Mouse (Mus musculus): ENCODE measurements around the gene Nhlrc2. TPM values are rescaled to one million over a fixed set of nuclear protein-coding genes. Genes with fewer than 3 reads are reported as not detected.
A peak's percentile ranks its signal among the peaks of the same experiment; 100 is the strongest.

The Nhlrc2 gene
- total RNA-seq, 2 experiments from 2014 or later, result 8.1 to 8.2 TPM

DNA sequence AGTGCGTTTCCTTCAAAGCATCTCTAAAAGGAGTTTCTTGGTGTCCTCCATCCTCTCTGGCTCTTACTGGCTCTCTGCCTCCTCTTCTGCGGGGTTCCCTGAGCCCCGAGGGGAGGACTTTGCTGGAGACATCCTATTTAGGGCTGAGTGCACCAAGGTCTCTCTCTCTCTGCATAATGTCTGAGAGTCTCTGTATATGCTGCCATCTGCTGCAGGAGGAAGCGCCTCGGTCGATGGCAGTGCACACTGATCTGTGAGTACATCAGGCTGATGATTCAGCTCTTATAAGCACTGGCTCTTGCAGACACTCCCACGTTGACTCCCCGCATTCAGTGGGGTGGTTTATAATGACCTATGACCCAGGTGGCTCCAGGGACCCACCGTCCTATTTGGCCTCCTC is 70.8 kb downstream of the Nhlrc2 start:
- DNase-seq (ENCODE audit: low spot score), result no peak

GRCm38 (mm10) chr19:56619546-56619945 is 71.5 kb downstream of the Nhlrc2 start:
- DNase-seq (ENCODE audit: low spot score), result no peak

DNA sequence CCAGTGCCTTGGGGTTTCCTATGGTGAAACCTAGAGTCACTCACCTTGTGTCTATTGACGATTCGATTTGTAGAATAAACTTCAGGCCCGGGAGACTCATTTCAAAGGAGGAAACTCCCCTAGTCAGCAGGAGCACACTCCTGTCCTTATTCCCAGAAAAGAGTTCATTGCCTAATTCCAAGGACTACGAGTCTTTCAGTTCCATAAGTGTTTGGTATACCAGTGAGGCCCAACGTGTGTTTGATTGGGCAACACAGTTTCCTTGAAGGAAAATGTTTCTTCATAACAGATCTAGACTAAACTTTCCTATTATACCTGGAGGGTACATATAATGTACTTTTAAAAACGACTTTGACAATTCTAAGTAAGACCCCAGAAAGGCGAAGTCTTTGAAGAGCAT is 73.8 kb downstream of the Nhlrc2 start:
- no peak for DNase-seq (ENCODE audit: low spot score)

- DNase-seq (ENCODE audit: low spot score), result no peak
Measured at GRCm38 (mm10) chr19:56627881-56628472, 79.9 kb downstream of the Nhlrc2 start.

DNA sequence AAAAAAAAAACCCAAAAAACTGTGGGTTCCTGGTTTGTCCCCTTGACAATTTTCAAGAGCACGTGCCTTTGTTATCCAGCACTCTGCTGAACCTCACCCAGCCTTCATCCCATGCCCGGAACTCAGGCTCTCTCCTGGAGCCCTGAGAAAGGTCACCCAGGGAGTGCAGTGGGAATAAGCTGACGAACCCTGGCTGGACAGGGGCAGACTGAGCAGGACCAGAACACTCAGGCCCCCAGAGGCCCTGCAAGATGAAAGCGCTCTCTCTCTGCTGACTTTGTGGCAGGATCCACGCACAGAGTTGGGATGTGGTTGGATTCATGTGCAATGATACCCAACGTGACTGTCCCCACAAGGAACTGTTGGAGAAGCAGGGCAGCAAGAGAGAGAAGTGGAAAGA is 81.6 kb downstream of the Nhlrc2 start:
- no peak for DNase-seq (ENCODE audit: low spot score)

GRCm38 (mm10) chr19:56631017-56631416 is 83.0 kb downstream of the Nhlrc2 start:
- peak; percentile 8 for DNase-seq (ENCODE audit: low spot score)

DNA sequence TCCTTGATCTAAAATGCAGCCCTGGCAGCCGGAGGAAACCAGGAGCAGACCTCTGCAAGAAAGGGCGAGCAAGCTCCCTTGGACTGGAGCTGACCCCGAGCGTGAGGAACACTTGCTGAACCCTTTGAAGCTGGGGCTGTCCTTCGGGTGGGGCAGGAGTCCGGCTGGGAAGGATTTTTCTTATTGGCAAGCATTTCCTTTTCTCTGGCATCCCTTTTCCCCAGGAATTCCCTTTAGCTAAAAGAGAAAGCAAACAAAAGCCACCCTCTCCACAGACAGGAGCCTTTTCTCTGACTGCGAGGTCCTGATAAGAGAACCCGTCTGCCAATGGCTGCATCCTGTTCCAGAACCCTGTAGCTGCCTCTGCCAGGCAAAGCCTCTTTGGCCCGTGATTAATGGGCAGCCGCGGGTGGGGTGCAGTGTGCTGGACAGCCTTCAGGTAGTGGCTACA is 83.4 kb downstream of the Nhlrc2 start:
- DNase-seq (ENCODE audit: low spot score), result no peak

DNA sequence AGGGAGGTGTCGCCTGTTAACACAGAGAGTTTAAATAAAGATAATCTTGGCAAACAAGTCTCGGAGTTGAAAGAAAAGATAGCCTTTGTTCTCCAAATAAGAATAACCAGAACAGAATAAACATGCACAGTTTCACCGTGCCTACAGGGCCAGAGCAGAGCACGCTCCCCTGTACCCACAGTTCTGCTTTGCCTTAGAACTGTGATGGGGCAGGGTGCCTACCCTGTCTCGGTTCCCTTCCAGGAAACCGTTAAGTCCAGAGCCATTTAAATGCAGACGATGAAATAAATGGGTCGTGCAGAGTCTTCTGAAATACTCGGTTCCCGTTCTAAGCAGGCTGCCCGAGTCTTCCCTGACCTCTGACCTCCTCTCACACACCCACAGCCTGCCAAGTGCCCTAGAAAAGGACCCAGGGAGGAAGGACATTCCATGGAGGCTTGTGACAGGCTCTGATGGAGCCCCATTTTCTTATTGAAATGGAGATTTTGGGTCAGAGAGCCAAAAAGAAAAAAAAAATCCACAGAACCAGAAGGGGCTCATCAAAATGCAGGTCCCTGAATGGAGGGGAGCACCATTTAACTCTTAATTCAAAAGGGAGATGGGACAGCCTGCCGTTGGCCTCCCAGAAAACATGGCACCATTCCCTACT is 89.1 kb downstream of the Nhlrc2 start:
- no peak for DNase-seq (ENCODE audit: low spot score)

DNA sequence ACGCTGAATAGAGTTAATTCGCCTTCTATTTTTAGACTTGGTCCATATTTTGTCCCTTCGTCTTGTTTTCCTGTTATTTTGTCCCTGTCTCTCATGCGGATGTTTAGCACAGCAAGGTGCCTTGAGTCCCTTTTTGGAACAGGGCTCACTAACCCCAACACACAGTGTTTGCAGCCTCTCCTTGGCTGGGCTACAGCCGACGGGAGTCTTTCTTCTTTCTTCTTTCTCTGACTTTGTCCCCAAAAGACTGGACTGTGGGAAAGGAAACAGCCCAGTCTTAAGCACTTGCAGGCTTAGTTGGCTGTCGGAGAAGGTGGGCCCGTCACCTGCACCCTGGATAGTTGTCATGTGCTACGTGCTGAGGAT is 89.6 kb downstream of the Nhlrc2 start:
- DNase-seq (ENCODE audit: low spot score), result no peak

DNA sequence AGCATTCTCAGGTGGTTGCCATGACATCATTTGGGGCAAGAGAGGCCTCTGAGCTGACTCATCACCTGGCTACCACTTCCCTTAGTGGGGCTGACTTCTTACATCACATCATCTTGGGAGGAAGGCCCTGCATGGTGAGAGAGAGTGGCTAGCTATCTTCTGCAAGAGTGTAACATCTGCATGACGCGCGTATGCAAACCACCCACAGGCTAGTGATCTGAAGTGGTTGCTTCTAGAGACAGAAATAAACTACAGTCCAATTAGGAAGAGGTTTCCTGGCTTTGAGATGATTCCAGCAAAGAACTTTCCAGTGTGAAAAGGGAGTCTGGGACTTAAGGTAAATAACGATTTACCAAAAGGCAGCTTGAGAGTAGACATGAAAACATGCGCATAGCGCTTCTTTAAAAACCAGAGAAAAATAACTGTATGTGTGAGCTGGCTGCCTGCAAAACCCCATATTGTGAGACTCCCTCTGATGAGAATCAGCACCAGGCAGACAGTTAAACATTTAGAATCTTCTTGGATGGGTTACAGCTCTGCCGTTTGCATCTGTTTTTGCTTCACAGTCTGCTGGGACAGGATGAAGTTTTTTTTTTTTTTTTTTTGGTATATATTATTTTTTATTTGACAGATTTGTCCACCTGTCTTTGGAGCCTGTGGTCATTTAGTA is 99.5 kb downstream of the Nhlrc2 start:
- no peak for DNase-seq (ENCODE audit: low spot score)

DNA sequence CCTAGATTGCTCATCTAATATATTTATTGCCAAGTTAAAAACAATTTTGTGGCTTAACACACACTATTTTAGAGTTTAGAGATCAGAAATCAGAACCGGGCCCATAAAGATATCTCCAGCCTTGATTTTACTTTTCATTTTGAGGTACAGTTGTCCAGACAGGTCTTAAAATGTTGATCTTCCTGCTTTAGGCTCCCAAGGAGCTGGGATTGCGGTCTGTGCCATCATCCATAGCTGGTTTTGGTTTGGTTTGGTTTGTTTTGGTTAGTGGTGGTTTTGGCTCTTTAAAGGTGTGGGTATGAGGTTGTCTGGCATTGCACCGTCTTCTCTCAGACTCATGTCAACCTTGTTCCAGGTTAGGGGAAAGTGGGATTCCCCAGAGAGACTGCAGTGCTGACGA is 103.2 kb downstream of the Nhlrc2 start:
- no peak for DNase-seq (ENCODE audit: low spot score)

DNA sequence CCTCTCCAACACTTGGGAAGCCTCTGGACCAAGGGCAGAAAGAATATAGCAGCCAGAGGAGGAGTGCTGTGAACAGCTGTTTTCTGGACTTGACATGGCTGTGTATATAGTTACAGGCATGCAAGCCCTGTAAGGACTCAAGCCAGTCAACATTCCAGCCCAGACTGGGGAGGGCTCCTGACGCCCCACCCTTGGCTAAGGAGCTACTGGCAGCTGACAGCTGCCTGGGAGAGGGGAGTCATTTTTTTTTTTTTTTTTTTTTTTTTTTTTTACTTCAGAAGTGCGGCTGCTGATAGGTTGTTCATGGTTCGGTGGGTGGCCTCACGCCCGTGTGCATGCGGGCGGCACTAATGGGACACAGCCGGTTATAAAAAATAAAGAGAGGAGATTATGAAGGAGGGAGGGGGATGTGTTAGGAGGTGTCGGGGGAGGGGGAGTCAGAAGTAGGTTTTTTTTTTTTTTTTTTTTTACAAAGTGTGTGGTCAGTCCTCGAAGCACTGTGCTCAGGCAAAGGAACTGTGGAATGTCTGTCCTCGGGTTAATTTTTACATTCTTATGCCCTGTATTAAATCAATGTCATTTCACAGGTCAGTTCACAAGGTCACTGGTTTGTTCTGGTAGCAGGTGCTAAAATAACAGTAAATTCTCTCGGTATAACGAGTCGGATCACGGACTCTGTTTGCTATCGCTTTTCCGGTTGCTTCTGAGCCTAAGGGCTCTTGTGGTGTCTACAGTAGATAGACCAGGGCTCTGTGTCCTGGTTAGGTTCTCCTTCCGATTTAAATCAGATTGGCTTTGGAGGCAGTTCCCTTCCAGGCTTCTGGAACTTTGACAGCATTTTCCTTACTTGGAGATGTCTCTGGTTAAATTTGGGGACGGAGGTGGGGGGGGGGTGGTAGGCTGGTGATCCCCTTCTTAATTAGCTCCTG is 104.2 kb downstream of the Nhlrc2 start:
- peak; percentile 48 for DNase-seq (ENCODE audit: low spot score)

Other genes starting within 250 kb of the Nhlrc2 start
- gene Nrap, start 158.2 kb upstream of the Nhlrc2 start, total RNA-seq (2021), result 1,000 to 10,000 TPM; 1,001 to 1,024 TPM
- gene Casp7, start 151.1 kb upstream of the Nhlrc2 start, total RNA-seq (2021), result 1 to 10 TPM; 3.3 to 3.7 TPM
- not detected for gene Plekhs1, start 86.6 kb upstream of the Nhlrc2 start, total RNA-seq (2021)
- gene Dclre1a, start within 50 bp of the Nhlrc2 start, total RNA-seq (2021), result 1 to 10 TPM; 3.5 to 3.9 TPM
- gene Adrb1, start 173.9 kb downstream of the Nhlrc2 start, total RNA-seq (2021), result not detected